Mouse (Mus musculus): Measurements from ENCODE around the gene Atxn2. TPM values are rescaled to one million over a fixed set of nuclear protein-coding genes. Genes with fewer than 3 reads are reported as not detected.

Atxn2 gene
- polyA plus RNA-seq, 1 experiment from 2014 or later = 102 TPM

- Histone ChIP-seq H3K4me3 (no peak overlapping the region), H3K27me3 (no peaks in the 10 kb centered on the region; the same call in 1 of the 2 replicates), H3K4me1 (no peaks in the 10 kb centered on the region), H3K36me3 (peaks cover 34% of the 10 kb centered on the region), H3K27ac (no peak overlapping the region), H3K9me3 (replicated peaks) (no peaks in the 10 kb centered on the region), H3K4me2 (replicated peaks) (no peak overlapping the region), H3K9ac (no peak overlapping the region)
- WGBS = 74% methylated on average over 5 of the region's 5 CpGs
- no peak for ATAC-seq (ENCODE audit: low FRiP score)
These were observed 110.4 kb downstream of the Atxn2 start for GRCm38 (mm10) chr5:121821552-121821951.

- Histone ChIP-seq H3K27me3 (peaks cover 14% of the 10 kb centered on the region), H3K4me1 (no peaks in the 10 kb centered on the region; the same call in 1 of the 2 replicates), H3K9me3 (replicated peaks) (no peaks in the 10 kb centered on the region), H3K36me3 (peaks cover 20% of the 10 kb centered on the region), H3K4me3 (no peak overlapping the region), H3K4me2 (replicated peaks) (no peak overlapping the region), H3K9ac (no peak overlapping the region), H3K27ac (no peak overlapping the region)
- WGBS = 79% methylated on average over 7 of the region's 7 CpGs
- ATAC-seq (ENCODE audit: low FRiP score) = no peak
These were observed 111.8 kb downstream of the Atxn2 start for GRCm38 (mm10) chr5:121822786-121823505.

GRCm38 (mm10) chr5:121823668-121824067, 112.5 kb downstream of the Atxn2 start:
- 100% methylated on average over 1 of the region's 1 CpGs for WGBS
- no peaks in the 10 kb centered on the region for H3K9me3 ChIP-seq (replicated peaks)
- no peak for ATAC-seq (ENCODE audit: low FRiP score)
- H3K4me2 ChIP-seq (replicated peaks) = no peak overlapping the region
- no peak overlapping the region for H3K27ac ChIP-seq
- peaks cover 21% of the 10 kb centered on the region for H3K27me3 ChIP-seq
- no peak overlapping the region for H3K9ac ChIP-seq
- no peak overlapping the region for H3K4me3 ChIP-seq
- H3K4me1 ChIP-seq = peaks cover 6% of the 10 kb centered on the region
- H3K36me3 ChIP-seq = peaks cover 13% of the 10 kb centered on the region

- Histone ChIP-seq H3K4me1 (peaks cover 11% of the 10 kb centered on the region), H3K4me2 (replicated peaks) (no peak overlapping the region), H3K9me3 (replicated peaks) (no peaks in the 10 kb centered on the region), H3K4me3 (no peak overlapping the region), H3K27me3 (peaks cover 25% of the 10 kb centered on the region), H3K27ac (no peak overlapping the region), H3K9ac (no peak overlapping the region), H3K36me3 (peaks cover 9% of the 10 kb centered on the region)
- no peak for ATAC-seq (ENCODE audit: low FRiP score)
- WGBS = 72% methylated on average over 4 of the region's 4 CpGs
These were observed 113.0 kb downstream of the Atxn2 start for GRCm38 (mm10) chr5:121824121-121824520.

- H3K4me2 ChIP-seq (replicated peaks) = no peak overlapping the region
- H3K27me3 ChIP-seq = peaks cover 38% of the 10 kb centered on the region
- no peaks in the 10 kb centered on the region for H3K36me3 ChIP-seq
- no peak for ATAC-seq (ENCODE audit: low FRiP score)
- no peak overlapping the region for H3K9ac ChIP-seq
- no peak overlapping the region for H3K4me3 ChIP-seq
- H3K27ac ChIP-seq = no peak overlapping the region
- H3K9me3 ChIP-seq (replicated peaks) = no peaks in the 10 kb centered on the region
- WGBS = 89% methylated on average over 3 of the region's 3 CpGs
- H3K4me1 ChIP-seq = peaks cover 14% of the 10 kb centered on the region
These were observed 114.5 kb downstream of the Atxn2 start for GRCm38 (mm10) chr5:121825606-121826005.

GRCm38 (mm10) chr5:121827876-121828275, 116.7 kb downstream of the Atxn2 start:
- no peaks in the 10 kb centered on the region for H3K36me3 ChIP-seq
- H3K27me3 ChIP-seq = peaks cover 46% of the 10 kb centered on the region
- peaks cover 19% of the 10 kb centered on the region for H3K4me1 ChIP-seq
- H3K4me2 ChIP-seq (replicated peaks) = peak overlapping the region; percentile 94
- H3K9me3 ChIP-seq (replicated peaks) = no peaks in the 10 kb centered on the region
- no peak for ATAC-seq (ENCODE audit: low FRiP score)
- H3K4me3 ChIP-seq = peak overlapping the region; percentile 44; the same call in 1 of the 2 replicates
- peak overlapping the region; percentile 67; the same call in 1 of the 2 replicates for H3K9ac ChIP-seq
- H3K27ac ChIP-seq = no peak overlapping the region
- WGBS = 83% methylated on average over 4 of the region's 4 CpGs

- peak; percentile 32; the same call in 1 of the 2 replicates for ATAC-seq (ENCODE audit: low FRiP score)
- Histone ChIP-seq H3K36me3 (no peaks in the 10 kb centered on the region), H3K9me3 (replicated peaks) (no peaks in the 10 kb centered on the region), H3K27me3 (peaks cover 46% of the 10 kb centered on the region), H3K4me2 (replicated peaks) (peak overlapping the region; percentile 94), H3K4me3 (peak overlapping the region; percentile 44), H3K4me1 (peaks cover 28% of the 10 kb centered on the region), H3K9ac (peak overlapping the region; percentile 67), H3K27ac (no peak overlapping the region)
- WGBS = 4% methylated on average over 82 of the region's 82 CpGs
These were observed 117.6 kb downstream of the Atxn2 start for GRCm38 (mm10) chr5:121828491-121829432.

- Histone ChIP-seq H3K4me1 (peaks cover 52% of the 10 kb centered on the region), H3K4me3 (no peak overlapping the region), H3K36me3 (no peaks in the 10 kb centered on the region), H3K27ac (no peak overlapping the region), H3K9ac (no peak overlapping the region), H3K4me2 (replicated peaks) (no peak overlapping the region), H3K9me3 (replicated peaks) (no peaks in the 10 kb centered on the region), H3K27me3 (peaks cover 60% of the 10 kb centered on the region)
- ATAC-seq (ENCODE audit: low FRiP score) = no peak
- WGBS = 90% methylated on average over 6 of the region's 6 CpGs
These were observed 120.0 kb downstream of the Atxn2 start for GRCm38 (mm10) chr5:121831002-121831601.

GRCm38 (mm10) chr5:121832376-121833155, 121.4 kb downstream of the Atxn2 start:
- H3K4me2 ChIP-seq (replicated peaks) = no peak overlapping the region
- H3K9ac ChIP-seq = no peak overlapping the region
- no peak overlapping the region for H3K4me3 ChIP-seq
- no peaks in the 10 kb centered on the region for H3K36me3 ChIP-seq
- ATAC-seq (ENCODE audit: low FRiP score) = no peak
- WGBS = 72% methylated on average over 6 of the region's 6 CpGs
- H3K9me3 ChIP-seq (replicated peaks) = no peaks in the 10 kb centered on the region
- H3K27me3 ChIP-seq = peaks cover 60% of the 10 kb centered on the region
- peaks cover 60% of the 10 kb centered on the region for H3K4me1 ChIP-seq
- no peak overlapping the region for H3K27ac ChIP-seq

GRCm38 (mm10) chr5:121833159-121833558, 122.0 kb downstream of the Atxn2 start:
- Histone ChIP-seq H3K9ac (0 out of 2 replicates have a peak overlapping the region, but pooled peaks have one; percentile 41), H3K4me2 (replicated peaks) (peak overlapping the region; percentile 24; the same call in 1 of the 2 replicates), H3K4me3 (no peak overlapping the region), H3K4me1 (peaks cover 65% of the 10 kb centered on the region), H3K27ac (no peak overlapping the region), H3K9me3 (replicated peaks) (no peaks in the 10 kb centered on the region), H3K27me3 (peaks cover 60% of the 10 kb centered on the region), H3K36me3 (no peaks in the 10 kb centered on the region)
- WGBS = 100% methylated on average over 2 of the region's 2 CpGs
- ATAC-seq (ENCODE audit: low FRiP score) = no peak

- Histone ChIP-seq H3K4me1 (peaks cover 65% of the 10 kb centered on the region), H3K36me3 (no peaks in the 10 kb centered on the region), H3K27me3 (peaks cover 60% of the 10 kb centered on the region), H3K4me2 (replicated peaks) (peak overlapping the region; percentile 24), H3K4me3 (no peak overlapping the region), H3K9ac (peak overlapping the region; percentile 41; the same call in 1 of the 2 replicates), H3K27ac (no peak overlapping the region), H3K9me3 (replicated peaks) (no peaks in the 10 kb centered on the region)
- ATAC-seq (ENCODE audit: low FRiP score) = no peak
- WGBS = 41% methylated on average over 10 of the region's 10 CpGs
These were observed 122.6 kb downstream of the Atxn2 start for GRCm38 (mm10) chr5:121833572-121834240.
